Mouse (Mus musculus) testis, adult 2 months (tissue): ENCODE data around the gene Hist1h4h. TPM values are rescaled to one million over a fixed set of nuclear protein-coding genes. Genes with fewer than 3 reads are reported as not detected.

Source experiments
- H3K27ac ChIP-seq: fragments of 200-500 bp; 2 replicates; pipeline ENCODE4 v1.5.1; 2012; ENCODE audit warnings: low read depth, low read length; ENCODE audit not compliant: control insufficient read depth, insufficient read depth
- H3K27me3 ChIP-seq: fragments of 200-500 bp; 2 replicates; pipeline ENCODE4 v1.6.1; 2012; ENCODE audit warnings: mild to moderate bottlenecking, low read length, moderate library complexity; ENCODE audit not compliant: control insufficient read depth, insufficient read depth
- H3K36me3 ChIP-seq: fragments of 200-500 bp; 2 replicates; pipeline ENCODE4 v1.6.1; 2012; ENCODE audit warnings: mild to moderate bottlenecking, low read length; ENCODE audit not compliant: control insufficient read depth, insufficient read depth
- H3K4me1 ChIP-seq: fragments of 200-500 bp; 2 replicates; pipeline ENCODE4 v1.6.1; 2012; ENCODE audit warnings: low read length; ENCODE audit not compliant: control insufficient read depth, insufficient read depth
- H3K4me3 ChIP-seq: fragments of 200-500 bp; 2 replicates; pipeline ENCODE4 v1.5.1; 2012; ENCODE audit warnings: low read depth, mild to moderate bottlenecking, low read length, moderate library complexity, mixed read lengths; ENCODE audit not compliant: control insufficient read depth
- CTCF ChIP-seq: fragments of 200-500 bp; IDR thresholded peaks from 2 replicates; pipeline ENCODE4 v1.5.1; 2012; ENCODE audit warnings: low read depth, mild to moderate bottlenecking, inconsistent platforms, low read length, moderate library complexity; ENCODE audit not compliant: control insufficient read depth, insufficient read depth, insufficient replicate concordance
- POLR2A ChIP-seq: fragments of 200-500 bp; IDR thresholded peaks from 2 replicates; pipeline ENCODE4 v1.6.1; 2012; ENCODE audit warnings: low read depth, mild to moderate bottlenecking, inconsistent platforms, low read length, moderate library complexity; ENCODE audit not compliant: control insufficient read depth
- polyA plus RNA-seq: library from polyadenylated mRNA; depleted of rRNA; stranded (reverse); fragments of >200 nt; gene quantifications from 2 replicates; pipeline ENCODE4 v1.2.3, GENCODE M21; 2012

Hist1h4h gene
- polyA plus RNA-seq, 1 experiment, result 13.2 TPM

DNA sequence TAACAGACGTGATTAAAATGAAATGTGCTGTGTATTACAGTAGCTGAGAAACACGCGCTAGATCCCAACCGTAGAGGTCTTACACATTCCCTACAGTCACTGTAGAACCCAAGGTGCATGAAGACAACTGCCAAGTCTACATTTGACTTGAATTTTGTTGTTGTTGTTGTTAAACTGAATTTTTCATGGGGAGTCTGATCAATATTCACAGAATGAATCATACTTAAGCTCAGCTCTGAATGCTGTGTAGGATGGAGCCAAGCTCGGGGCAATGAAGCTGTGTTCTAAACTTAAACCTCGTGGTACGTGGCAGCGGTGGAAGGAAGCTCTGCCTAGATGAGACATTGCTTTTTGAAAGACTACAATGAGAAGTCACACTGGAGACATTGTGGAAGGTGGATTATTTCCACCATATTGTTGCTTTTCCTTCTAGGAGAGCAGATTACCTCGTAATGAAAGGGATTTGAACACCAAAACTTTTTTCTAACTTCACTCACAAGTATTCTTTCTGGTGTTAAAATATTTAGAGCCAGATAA, 28.8 kb upstream of the Hist1h4h start:
- no peak overlapping the region for H3K4me3 ChIP-seq
- H3K36me3 ChIP-seq, result no peaks in the 10 kb centered on the region
- H3K27me3 ChIP-seq, result no peaks in the 10 kb centered on the region
- H3K27ac ChIP-seq, result no peak overlapping the region
- TF ChIP-seq CTCF (no peak), POLR2A (no peak)
- peaks cover 3% of the 10 kb centered on the region for H3K4me1 ChIP-seq

DNA sequence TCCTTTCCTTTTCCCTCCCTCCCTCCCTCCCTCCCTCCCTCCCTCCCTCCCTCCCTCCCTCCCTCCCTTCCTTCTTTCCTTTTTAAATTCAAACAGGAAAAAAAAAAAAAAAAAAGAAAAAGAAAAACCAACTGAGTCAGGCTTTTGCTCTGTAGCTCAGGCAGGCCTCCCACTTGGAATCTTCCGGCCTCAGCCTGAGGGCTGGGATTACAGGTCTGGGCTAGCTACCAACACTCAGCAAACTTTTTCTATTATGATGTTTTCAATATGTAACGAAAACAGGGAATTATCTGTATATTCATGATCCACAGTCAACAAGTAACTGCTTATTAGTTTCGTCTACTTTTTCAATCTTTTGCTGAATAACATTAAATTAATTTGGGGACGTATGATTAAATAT, 27.9 kb upstream of the Hist1h4h start:
- peaks cover 3% of the 10 kb centered on the region for H3K4me1 ChIP-seq
- H3K36me3 ChIP-seq, result no peaks in the 10 kb centered on the region
- no peaks in the 10 kb centered on the region for H3K27me3 ChIP-seq
- H3K4me3 ChIP-seq, result no peak overlapping the region
- no peak overlapping the region for H3K27ac ChIP-seq
- TF ChIP-seq CTCF (no peak), POLR2A (no peak)

DNA sequence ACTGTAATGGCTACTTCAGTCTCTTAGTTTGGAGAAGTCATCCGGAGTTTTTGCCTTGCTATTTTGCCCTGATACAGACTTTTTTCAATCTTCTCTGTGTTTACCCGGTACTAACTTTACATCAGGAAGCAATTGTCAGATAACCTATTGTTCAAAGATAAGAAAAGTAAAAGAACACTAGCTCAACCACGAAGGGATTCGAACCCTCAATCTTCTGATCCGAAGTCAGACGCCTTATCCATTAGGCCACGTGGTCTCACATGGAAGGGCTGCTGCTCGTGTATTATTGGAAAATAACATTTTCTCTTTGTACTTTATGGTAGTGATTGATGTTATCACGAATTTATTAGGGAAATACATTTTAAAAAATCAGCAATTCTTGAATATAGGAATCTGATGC, 27.1 kb upstream of the Hist1h4h start:
- Histone ChIP-seq H3K4me3 (no peak overlapping the region), H3K27me3 (no peaks in the 10 kb centered on the region), H3K4me1 (peaks cover 3% of the 10 kb centered on the region), H3K36me3 (no peaks in the 10 kb centered on the region), H3K27ac (no peak overlapping the region)
- TF ChIP-seq CTCF (no peak), POLR2A (no peak)

DNA sequence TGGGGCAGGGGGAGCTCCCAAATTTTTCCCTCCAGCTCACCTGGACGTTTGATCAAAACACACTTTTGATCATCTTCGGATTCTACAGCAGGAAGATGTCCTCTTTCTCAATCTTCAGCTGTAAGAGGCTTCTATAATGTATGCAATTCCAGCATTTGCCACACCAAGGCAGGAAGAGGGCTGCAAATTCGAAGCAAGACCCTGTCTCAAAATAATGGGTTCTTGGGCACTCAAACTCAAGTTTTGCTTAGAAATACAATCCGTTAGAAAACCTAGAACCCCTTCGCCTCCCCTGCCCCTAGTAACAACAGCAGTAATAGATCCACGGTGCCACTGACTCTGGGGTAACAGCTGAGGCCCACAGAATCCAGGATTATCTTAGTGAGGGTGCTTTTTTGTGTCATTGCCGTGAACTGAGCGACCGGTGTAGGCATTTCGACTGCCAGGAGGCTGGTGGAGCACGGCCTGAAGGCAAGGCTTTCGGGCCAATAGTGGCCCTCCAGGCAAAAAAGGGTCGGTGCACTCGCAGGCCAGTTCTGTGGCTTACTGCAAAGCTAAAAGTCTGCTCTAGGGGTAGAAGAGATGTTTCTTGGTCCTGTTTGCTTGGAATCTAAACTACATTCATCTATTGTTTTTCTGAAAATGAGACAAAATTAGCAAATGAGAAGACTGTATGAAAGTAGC, 25.0 kb upstream of the Hist1h4h start:
- TF ChIP-seq POLR2A (no peak), CTCF (no peak)
- H3K4me3 ChIP-seq, result no peak overlapping the region
- no peaks in the 10 kb centered on the region for H3K27me3 ChIP-seq
- H3K36me3 ChIP-seq, result no peaks in the 10 kb centered on the region
- H3K4me1 ChIP-seq, result peaks cover 3% of the 10 kb centered on the region
- no peak overlapping the region for H3K27ac ChIP-seq

DNA sequence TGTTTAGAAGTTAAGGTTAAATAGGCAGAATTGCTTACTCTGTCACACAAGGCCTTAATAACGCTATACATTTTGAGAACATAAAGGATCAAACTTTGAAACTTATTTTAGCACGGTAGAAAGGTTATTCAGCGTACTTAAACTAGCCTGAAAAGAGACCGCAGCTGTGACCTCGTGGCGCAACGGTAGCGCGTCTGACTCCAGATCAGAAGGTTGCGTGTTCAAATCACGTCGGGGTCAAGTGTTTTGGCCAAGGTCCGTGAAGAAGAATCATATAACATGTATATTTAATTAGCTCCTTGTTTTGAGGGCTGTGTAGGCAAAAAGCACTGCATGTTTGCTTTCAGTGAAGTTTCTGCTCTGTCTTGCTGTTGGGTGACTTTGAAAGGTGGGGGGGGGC, 24.5 kb upstream of the Hist1h4h start:
- TF ChIP-seq CTCF (no peak), POLR2A (no peak)
- Histone ChIP-seq H3K4me3 (no peak overlapping the region), H3K27ac (no peak overlapping the region), H3K27me3 (no peaks in the 10 kb centered on the region), H3K4me1 (peaks cover 3% of the 10 kb centered on the region), H3K36me3 (no peaks in the 10 kb centered on the region)

DNA sequence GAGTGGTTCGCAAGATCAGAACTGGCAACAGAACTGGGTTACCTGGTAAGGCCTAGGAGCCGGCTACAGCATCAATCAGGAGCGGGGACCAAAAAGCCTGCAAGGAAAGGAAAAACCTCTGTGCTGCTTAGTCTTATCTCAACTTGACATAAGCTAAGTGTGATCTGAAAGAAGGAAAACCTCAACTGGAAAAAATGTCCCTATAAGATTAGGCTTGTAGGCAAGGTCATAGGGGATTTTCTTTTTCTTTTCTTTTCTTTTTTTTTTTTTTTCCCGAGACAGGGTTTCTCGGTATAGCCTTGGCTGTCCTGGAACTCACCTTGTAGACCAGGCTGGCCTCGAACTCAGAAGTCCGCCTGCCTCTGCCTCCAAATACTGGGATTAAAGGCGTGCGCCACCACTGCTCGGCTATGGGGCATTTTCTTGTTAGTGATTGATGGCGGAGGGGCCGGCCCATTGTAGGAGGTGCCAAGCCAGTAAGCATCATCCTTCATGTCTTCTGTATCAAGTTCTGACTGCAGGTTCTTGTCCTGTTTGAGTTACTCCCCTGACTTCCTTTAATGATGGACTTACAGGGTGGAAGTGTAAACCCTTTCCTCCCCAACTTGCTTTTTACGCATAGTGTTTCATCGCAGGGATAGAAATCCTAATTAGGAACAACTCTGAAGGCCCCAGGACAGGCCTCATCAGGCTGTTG, 23.9 kb upstream of the Hist1h4h start:
- TF ChIP-seq POLR2A, result no peak
- no peak for TF ChIP-seq CTCF
- Histone ChIP-seq H3K4me1 (peaks cover 3% of the 10 kb centered on the region), H3K4me3 (no peak overlapping the region), H3K27ac (no peak overlapping the region), H3K27me3 (no peaks in the 10 kb centered on the region), H3K36me3 (no peaks in the 10 kb centered on the region)

DNA sequence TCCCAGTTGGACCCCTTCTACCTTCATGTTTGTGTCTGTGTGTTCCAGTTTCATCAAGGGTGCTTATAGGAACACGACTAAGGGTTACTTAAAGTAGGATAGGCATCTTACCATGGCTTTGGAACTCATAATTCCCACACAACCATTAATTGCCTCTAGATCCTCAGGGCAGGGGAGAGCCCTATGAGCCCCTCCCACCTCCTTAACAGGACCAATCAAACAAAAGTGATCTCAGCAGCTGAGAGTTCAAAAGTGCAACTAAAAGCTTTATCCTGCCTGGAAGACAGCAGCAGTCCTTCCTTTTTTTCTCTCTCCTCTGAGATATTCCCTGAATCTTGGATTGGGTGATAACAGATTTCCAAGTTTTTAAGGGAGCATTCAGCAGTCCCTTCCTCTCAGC, 20.7 kb upstream of the Hist1h4h start:
- Histone ChIP-seq H3K4me3 (no peak overlapping the region), H3K4me1 (peaks cover 7% of the 10 kb centered on the region), H3K27ac (no peak overlapping the region), H3K27me3 (no peaks in the 10 kb centered on the region), H3K36me3 (no peaks in the 10 kb centered on the region)
- no peak for TF ChIP-seq POLR2A
- no peak for TF ChIP-seq CTCF
